Mouse (Mus musculus): ENCODE measurements at regions not wholly inside any gene's neighbourhood (a gene's known extent, or its start where the extent isn't known, plus 50 kb on each side); places are given as distances from the start of the nearest gene placed in this dataset.
"Not testable (repeated sequence)": the region's sequence is repeated elsewhere in the genome, so short reads cannot be mapped to it uniquely, and the experiment has no call there.

- H3K4me1 ChIP-seq: 0 out of 2 replicates have a peak, but pooled peaks cover 5% of the 10 kb centered on the region
- no peak overlapping the region for H3K4me3 ChIP-seq
- no peak overlapping the region for H3K4me2 ChIP-seq
- no peaks in the 10 kb centered on the region for H3K27me3 ChIP-seq (replicated peaks)
- H3K9ac ChIP-seq: no peak overlapping the region
- ATAC-seq (ENCODE audit: extremely low read depth, insufficient number of reproducible peaks, low FRiP score, low TSS enrichment): no peak
- 61% methylated on average over 11 of the region's 11 CpGs for WGBS
- H3K36me3 ChIP-seq: no peaks in the 10 kb centered on the region
- no peaks in the 10 kb centered on the region for H3K9me3 ChIP-seq
- H3K27ac ChIP-seq (replicated peaks): 0 out of 2 replicates have a peak overlapping the region, but pooled peaks have one; percentile 20
Observed at GRCm38 (mm10) chr15:59728817-59729560, 287.4 kb downstream of the 4933412E24Rik start.

GRCm38 (mm10) chr15:59728131-59728601 lies 288.2 kb downstream of the 4933412E24Rik start:
- no peak for ATAC-seq (ENCODE audit: extremely low read depth, insufficient number of reproducible peaks, low FRiP score, low TSS enrichment)
- 0 out of 2 replicates have a peak overlapping the region, but pooled peaks have one; percentile 20 for H3K27ac ChIP-seq (replicated peaks)
- no peak overlapping the region for H3K4me2 ChIP-seq
- no peak overlapping the region for H3K4me3 ChIP-seq
- 65% methylated on average over 8 of the region's 8 CpGs for WGBS
- 0 out of 2 replicates have a peak, but pooled peaks cover 5% of the 10 kb centered on the region for H3K4me1 ChIP-seq
- no peaks in the 10 kb centered on the region for H3K36me3 ChIP-seq
- H3K9me3 ChIP-seq: no peaks in the 10 kb centered on the region
- no peak overlapping the region for H3K9ac ChIP-seq
- no peaks in the 10 kb centered on the region for H3K27me3 ChIP-seq (replicated peaks)

DNA sequence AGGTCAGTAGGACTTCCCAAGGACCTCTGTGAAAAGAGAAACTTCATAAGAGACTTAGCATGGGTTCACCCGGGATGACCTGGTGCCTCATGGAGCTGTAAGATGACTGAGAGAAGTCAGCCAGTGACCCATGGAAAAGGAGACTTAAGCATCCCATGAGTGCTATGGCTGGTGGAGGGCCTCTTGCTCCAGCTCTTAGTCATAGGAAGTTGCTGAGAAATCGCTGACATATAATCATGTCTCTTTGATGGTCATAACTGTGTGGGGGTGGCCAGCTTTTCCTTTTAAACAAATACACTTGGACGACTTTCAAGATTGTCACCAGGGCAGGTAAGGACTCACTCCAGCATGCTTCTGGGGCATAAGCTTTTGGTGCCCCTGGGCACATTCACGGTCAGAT lies 290.5 kb downstream of the 4933412E24Rik start:
- WGBS: 81% methylated on average over 4 of the region's 4 CpGs
- Histone ChIP-seq H3K4me2 (no peak overlapping the region), H3K27me3 (replicated peaks) (no peaks in the 10 kb centered on the region), H3K9me3 (no peaks in the 10 kb centered on the region), H3K27ac (replicated peaks) (no peak overlapping the region), H3K4me3 (no peak overlapping the region), H3K4me1 (0 out of 2 replicates have a peak, but pooled peaks cover 5% of the 10 kb centered on the region), H3K36me3 (no peaks in the 10 kb centered on the region), H3K9ac (no peak overlapping the region)
- no peak for ATAC-seq (ENCODE audit: extremely low read depth, insufficient number of reproducible peaks, low FRiP score, low TSS enrichment)

GRCm38 (mm10) chr15:59722661-59723413 lies 293.6 kb downstream of the 4933412E24Rik start:
- H3K9me3 ChIP-seq: no peaks in the 10 kb centered on the region
- H3K27me3 ChIP-seq (replicated peaks): no peaks in the 10 kb centered on the region
- no peak overlapping the region for H3K27ac ChIP-seq (replicated peaks)
- WGBS: 73% methylated on average over 2 of the region's 2 CpGs
- no peaks in the 10 kb centered on the region for H3K4me1 ChIP-seq
- H3K9ac ChIP-seq: no peak overlapping the region
- no peak overlapping the region for H3K4me3 ChIP-seq
- no peaks in the 10 kb centered on the region for H3K36me3 ChIP-seq
- no peak for ATAC-seq (ENCODE audit: extremely low read depth, insufficient number of reproducible peaks, low FRiP score, low TSS enrichment)
- no peak overlapping the region for H3K4me2 ChIP-seq

GRCm38 (mm10) chr15:59721420-59721819 lies 295.0 kb downstream of the 4933412E24Rik start:
- Histone ChIP-seq H3K4me2 (no peak overlapping the region), H3K36me3 (no peaks in the 10 kb centered on the region), H3K4me3 (no peak overlapping the region), H3K27ac (replicated peaks) (no peak overlapping the region), H3K9me3 (no peaks in the 10 kb centered on the region), H3K9ac (no peak overlapping the region), H3K4me1 (no peaks in the 10 kb centered on the region), H3K27me3 (replicated peaks) (no peaks in the 10 kb centered on the region)
- ATAC-seq (ENCODE audit: extremely low read depth, insufficient number of reproducible peaks, low FRiP score, low TSS enrichment): no peak
- WGBS: 76% methylated on average over 4 of the region's 4 CpGs

DNA sequence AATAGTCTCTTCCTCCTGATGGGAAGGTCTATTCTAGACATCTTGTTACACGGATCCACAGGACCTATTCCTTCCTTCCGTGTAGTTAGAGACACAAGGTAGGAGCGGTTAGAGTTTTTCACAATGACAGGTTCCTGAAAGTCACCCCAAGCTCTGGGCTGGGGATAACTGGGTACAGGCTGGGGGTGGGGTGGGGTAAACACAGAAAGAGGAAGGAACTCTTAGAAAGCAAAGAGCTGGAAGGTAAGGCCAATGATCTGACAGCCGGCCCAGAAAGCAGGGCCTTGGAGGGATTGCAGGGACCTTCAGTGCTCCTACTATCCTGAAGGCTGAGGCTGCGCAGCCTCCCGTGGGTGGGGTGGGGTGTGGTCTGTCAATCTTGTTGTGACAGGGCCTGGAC lies 295.4 kb downstream of the 4933412E24Rik start:
- no peaks in the 10 kb centered on the region for H3K9me3 ChIP-seq
- ATAC-seq (ENCODE audit: extremely low read depth, insufficient number of reproducible peaks, low FRiP score, low TSS enrichment): no peak
- H3K36me3 ChIP-seq: no peaks in the 10 kb centered on the region
- no peak overlapping the region for H3K9ac ChIP-seq
- H3K27ac ChIP-seq (replicated peaks): no peak overlapping the region
- H3K27me3 ChIP-seq (replicated peaks): no peaks in the 10 kb centered on the region
- H3K4me2 ChIP-seq: no peak overlapping the region
- 75% methylated on average over 6 of the region's 6 CpGs for WGBS
- no peaks in the 10 kb centered on the region for H3K4me1 ChIP-seq
- H3K4me3 ChIP-seq: no peak overlapping the region

DNA sequence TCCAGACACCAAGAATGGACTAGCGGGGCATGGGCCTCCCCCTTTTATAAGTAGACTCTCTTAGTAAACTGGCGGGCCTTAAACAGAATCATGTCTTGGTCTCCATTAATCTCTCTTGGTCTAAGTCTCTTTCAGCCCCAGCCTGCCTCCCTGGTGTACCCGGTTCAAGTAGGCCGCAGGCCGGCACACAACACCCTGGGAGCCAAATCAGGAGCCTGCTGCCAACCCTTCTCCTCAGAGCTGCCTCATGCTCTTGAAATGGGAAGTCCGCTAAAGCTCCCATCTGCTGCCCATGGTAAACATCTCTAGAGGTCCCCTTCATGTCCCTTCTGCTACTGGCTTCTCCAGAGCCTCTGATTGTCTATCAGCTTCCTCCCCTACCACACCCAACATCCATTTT lies 296.3 kb downstream of the 4933412E24Rik start:
- Histone ChIP-seq H3K4me1 (no peaks in the 10 kb centered on the region), H3K27me3 (replicated peaks) (no peaks in the 10 kb centered on the region), H3K27ac (replicated peaks) (no peak overlapping the region), H3K9me3 (no peaks in the 10 kb centered on the region), H3K36me3 (no peaks in the 10 kb centered on the region), H3K4me3 (no peak overlapping the region), H3K4me2 (no peak overlapping the region), H3K9ac (no peak overlapping the region)
- WGBS: 88% methylated on average over 6 of the region's 6 CpGs
- ATAC-seq (ENCODE audit: extremely low read depth, insufficient number of reproducible peaks, low FRiP score, low TSS enrichment): no peak

DNA sequence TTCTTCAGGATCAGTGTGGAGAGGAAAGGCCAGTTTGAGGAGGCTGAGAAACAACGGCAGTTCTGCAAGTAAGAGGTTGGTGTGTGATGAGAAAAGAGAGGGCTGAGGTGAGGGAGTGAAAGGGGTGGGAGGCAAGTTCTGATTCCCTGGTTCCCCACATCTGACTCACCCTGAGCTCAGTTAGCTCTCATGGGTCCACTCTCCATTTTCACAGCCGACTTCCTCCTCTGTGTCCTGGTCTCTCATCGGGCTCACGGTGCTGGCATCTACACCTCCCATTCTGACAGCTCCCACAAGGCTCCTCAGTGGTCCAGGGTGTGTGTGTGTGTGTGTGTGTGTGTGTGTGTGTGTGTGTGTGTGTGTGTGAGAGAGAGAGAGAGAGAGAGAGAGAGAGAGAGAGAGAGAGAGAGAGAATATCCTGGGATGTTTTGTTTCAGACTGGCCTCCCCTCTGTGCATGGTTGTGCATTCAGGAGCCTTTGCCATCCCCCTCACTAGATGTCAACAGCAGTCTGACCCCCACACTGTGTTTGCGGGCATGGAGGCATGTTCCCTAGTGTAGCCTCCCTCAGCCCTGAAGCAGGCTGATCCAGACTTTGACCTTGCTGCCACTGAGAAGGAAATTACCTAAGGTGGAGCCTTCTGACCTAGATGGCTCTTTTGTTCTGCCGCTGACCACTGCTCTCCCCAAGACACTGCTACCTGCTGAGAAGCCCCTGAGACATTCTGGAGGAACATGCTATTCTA lies 296.9 kb downstream of the 4933412E24Rik start:
- ATAC-seq (ENCODE audit: extremely low read depth, insufficient number of reproducible peaks, low FRiP score, low TSS enrichment); H3K9ac ChIP-seq; H3K36me3 ChIP-seq; H3K4me3 ChIP-seq; H3K27ac ChIP-seq (replicated peaks); H3K4me1 ChIP-seq; H3K4me2 ChIP-seq; H3K27me3 ChIP-seq (replicated peaks); H3K9me3 ChIP-seq: not testable (repeated sequence)
- 68% methylated on average over 6 of the region's 6 CpGs for WGBS

DNA sequence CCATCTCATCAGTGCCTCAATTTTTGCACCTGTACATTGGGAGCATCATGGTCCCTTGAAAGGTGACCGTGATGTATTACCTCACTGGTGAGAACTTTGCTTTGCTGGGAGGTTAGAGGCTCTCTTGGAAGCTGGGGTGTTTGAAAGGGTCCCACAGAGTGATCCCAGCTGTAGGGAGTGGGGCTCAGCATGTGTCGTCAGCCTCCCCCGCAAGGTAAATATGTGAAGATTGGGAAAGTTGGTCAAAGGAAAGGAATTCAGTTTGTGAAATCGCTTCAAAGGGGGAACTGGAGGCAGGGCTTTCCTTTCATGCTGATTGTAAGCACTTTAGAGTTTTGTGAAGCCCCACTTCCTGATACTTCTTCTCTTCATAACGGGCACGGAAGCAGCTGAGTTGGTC lies 299.5 kb downstream of the 4933412E24Rik start:
- 51% methylated on average over 6 of the region's 6 CpGs for WGBS
- Histone ChIP-seq H3K4me3 (no peak overlapping the region), H3K9me3 (no peaks in the 10 kb centered on the region), H3K36me3 (no peaks in the 10 kb centered on the region), H3K27me3 (replicated peaks) (no peaks in the 10 kb centered on the region), H3K27ac (replicated peaks) (no peak overlapping the region), H3K4me1 (peaks cover 10% of the 10 kb centered on the region), H3K4me2 (no peak overlapping the region), H3K9ac (no peak overlapping the region)
- ATAC-seq (ENCODE audit: extremely low read depth, insufficient number of reproducible peaks, low FRiP score, low TSS enrichment): no peak

- Histone ChIP-seq H3K9ac (no peak overlapping the region), H3K27me3 (replicated peaks) (no peaks in the 10 kb centered on the region), H3K4me1 (peaks cover 10% of the 10 kb centered on the region), H3K27ac (replicated peaks) (no peak overlapping the region), H3K4me3 (no peak overlapping the region), H3K4me2 (no peak overlapping the region), H3K9me3 (no peaks in the 10 kb centered on the region), H3K36me3 (no peaks in the 10 kb centered on the region)
- 76% methylated on average over 3 of the region's 3 CpGs for WGBS
- ATAC-seq (ENCODE audit: extremely low read depth, insufficient number of reproducible peaks, low FRiP score, low TSS enrichment): no peak
Observed at GRCm38 (mm10) chr15:59715951-59716350, 300.5 kb downstream of the 4933412E24Rik start.
